Mouse (Mus musculus): Measurements from ENCODE around the gene Gm20388. TPM values are rescaled to one million over a fixed set of nuclear protein-coding genes. Genes with fewer than 3 reads are reported as not detected.
A peak's percentile ranks its signal among the peaks of the same experiment; 100 is the strongest.
"Not testable (repeated sequence)": the region's sequence is repeated elsewhere in the genome, so short reads cannot be mapped to it uniquely, and the experiment has no call there.

Gene Gm20388
- polyA plus RNA-seq, 1 experiment from 2014 or later = not detected

DNA sequence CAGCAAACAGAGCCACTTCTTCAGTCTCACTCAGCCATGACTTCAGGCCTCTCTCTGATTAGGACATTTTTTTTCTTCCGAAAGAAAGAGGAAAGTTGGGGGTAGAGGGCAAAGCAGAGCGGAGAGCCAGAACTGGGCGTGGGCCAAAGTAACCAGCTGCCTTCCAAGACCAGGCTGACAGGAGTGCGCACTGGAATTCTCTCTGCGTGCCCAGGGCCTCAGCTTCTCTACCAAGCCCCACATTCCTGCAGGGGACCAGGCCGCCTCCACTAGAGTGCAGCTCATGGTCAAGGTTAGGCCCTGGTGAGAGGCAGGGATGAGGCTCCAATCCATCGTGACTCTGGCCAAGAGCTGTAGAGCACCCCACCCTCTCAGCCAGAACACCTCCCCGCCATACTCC, 1520.9 kb downstream of the Gm20388 start:
- Histone ChIP-seq H3K4me3 (ENCODE audit: low read depth, low read length) (no peak overlapping the region), H3K27me3 (ENCODE audit: control insufficient read depth, insufficient read depth, low read length) (peaks cover 4% of the 10 kb centered on the region; the same call in 1 of the 2 replicates), H3K4me1 (ENCODE audit: control insufficient read depth, insufficient read depth, low read length) (peaks cover 3% of the 10 kb centered on the region; the same call in 1 of the 2 replicates), H3K4me2 (no peak overlapping the region), H3K9me3 (ENCODE audit: control insufficient read depth, low read length) (no peaks in the 10 kb centered on the region), H3K36me3 (ENCODE audit: control insufficient read depth, insufficient read depth, low read length) (no peaks in the 10 kb centered on the region), H3K9ac (ENCODE audit: low read length) (no peak overlapping the region), H3K27ac (ENCODE audit: low read depth, low read length) (no peak overlapping the region)
- no peak for DNase-seq (ENCODE audit: low spot score, missing footprints)
- no peak for ATAC-seq (ENCODE audit: low FRiP score)
- 82% methylated on average over 8 of the region's 8 CpGs for WGBS

DNA sequence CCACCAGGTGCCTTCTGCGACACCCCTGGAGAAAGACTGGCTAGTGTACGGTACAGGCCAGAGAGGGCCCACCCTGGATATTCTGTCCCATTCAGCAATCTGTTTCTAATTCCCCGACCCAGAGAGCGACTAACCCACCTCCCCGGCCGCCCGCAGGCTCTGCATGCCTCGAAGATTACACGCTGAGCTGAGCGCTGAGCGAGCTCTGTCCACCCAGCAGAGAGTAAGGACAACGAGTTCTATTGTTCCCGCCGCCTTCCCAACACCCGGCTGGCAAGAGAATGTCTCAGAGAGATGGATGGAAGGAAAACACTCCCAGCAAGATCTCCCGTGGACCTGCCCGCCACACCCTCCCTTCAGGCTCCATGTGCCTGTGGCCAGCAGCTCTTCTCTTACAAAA, 1522.8 kb downstream of the Gm20388 start:
- Histone ChIP-seq H3K36me3 (ENCODE audit: control insufficient read depth, insufficient read depth, low read length) (no peaks in the 10 kb centered on the region), H3K9ac (ENCODE audit: low read length) (no peak overlapping the region), H3K4me2 (no peak overlapping the region), H3K4me1 (ENCODE audit: control insufficient read depth, insufficient read depth, low read length) (peaks cover 3% of the 10 kb centered on the region; the same call in 1 of the 2 replicates), H3K27ac (ENCODE audit: low read depth, low read length) (no peak overlapping the region), H3K9me3 (ENCODE audit: control insufficient read depth, low read length) (no peaks in the 10 kb centered on the region), H3K4me3 (ENCODE audit: low read depth, low read length) (no peak overlapping the region), H3K27me3 (ENCODE audit: control insufficient read depth, insufficient read depth, low read length) (peaks cover 4% of the 10 kb centered on the region; the same call in 1 of the 2 replicates)
- no peak for DNase-seq (ENCODE audit: low spot score, missing footprints)
- no peak for ATAC-seq (ENCODE audit: low FRiP score)
- 10% methylated on average over 17 of the region's 17 CpGs for WGBS

DNA sequence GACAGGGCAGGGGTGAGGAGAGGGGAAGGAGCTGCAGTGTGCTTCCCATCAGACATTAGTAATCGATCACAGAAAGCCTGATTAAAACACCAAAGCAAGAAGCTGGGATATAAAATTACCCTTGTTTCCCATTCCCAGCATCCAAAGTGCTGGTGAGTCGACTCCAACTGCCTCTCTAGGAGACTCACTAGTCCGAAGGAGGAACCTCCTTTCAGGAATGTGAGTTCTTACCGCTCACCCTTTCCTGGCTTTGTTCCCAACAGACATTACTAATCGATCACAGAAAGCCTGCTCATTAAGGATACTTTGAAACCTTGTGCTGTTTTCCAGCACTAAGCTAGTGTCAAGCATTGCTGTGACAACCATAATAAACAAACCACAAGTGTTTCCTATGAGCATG, 1526.0 kb downstream of the Gm20388 start:
- Histone ChIP-seq H3K9ac (ENCODE audit: low read length) (no peak overlapping the region), H3K4me2 (no peak overlapping the region; the same call in 1 of the 2 replicates), H3K4me1 (ENCODE audit: control insufficient read depth, insufficient read depth, low read length) (peaks cover 3% of the 10 kb centered on the region; the same call in 1 of the 2 replicates), H3K27me3 (ENCODE audit: control insufficient read depth, insufficient read depth, low read length) (peaks cover 4% of the 10 kb centered on the region; the same call in 1 of the 2 replicates), H3K9me3 (ENCODE audit: control insufficient read depth, low read length) (no peaks in the 10 kb centered on the region), H3K27ac (ENCODE audit: low read depth, low read length) (no peak overlapping the region), H3K4me3 (ENCODE audit: low read depth, low read length) (no peak overlapping the region), H3K36me3 (ENCODE audit: control insufficient read depth, insufficient read depth, low read length) (no peaks in the 10 kb centered on the region)
- no peak for ATAC-seq (ENCODE audit: low FRiP score)
- peak; percentile 88 for DNase-seq (ENCODE audit: low spot score, missing footprints)
- WGBS = 64% methylated on average over 5 of the region's 5 CpGs

DNA sequence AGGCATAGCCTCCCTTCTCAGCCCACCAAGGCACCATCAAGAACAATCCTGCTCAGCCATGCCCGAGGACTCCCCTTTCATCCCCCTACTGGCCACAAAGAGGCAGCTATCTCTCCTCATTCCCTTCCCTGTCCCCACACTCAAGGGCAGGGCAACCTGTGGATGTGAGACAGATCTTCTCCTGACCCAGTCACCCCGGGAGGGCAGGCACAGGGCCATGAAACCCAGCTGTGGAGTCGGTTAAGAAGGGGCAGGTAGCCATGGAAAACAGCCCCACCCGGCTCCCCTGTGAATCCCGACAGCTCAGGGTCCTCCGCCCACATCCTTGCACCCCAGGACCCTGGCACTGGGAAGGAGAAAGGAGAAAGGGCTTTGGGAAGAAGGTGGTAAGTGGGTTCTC, 1526.9 kb downstream of the Gm20388 start:
- no peak overlapping the region for H3K9ac ChIP-seq (ENCODE audit: low read length)
- H3K36me3 ChIP-seq (ENCODE audit: control insufficient read depth, insufficient read depth, low read length) = no peaks in the 10 kb centered on the region
- peaks cover 3% of the 10 kb centered on the region; the same call in 1 of the 2 replicates for H3K4me1 ChIP-seq (ENCODE audit: control insufficient read depth, insufficient read depth, low read length)
- no peak for ATAC-seq (ENCODE audit: low FRiP score)
- no peak overlapping the region for H3K4me2 ChIP-seq
- DNase-seq (ENCODE audit: low spot score, missing footprints) = peak; percentile 57
- no peak overlapping the region for H3K27ac ChIP-seq (ENCODE audit: low read depth, low read length)
- 68% methylated on average over 6 of the region's 6 CpGs for WGBS
- no peaks in the 10 kb centered on the region for H3K9me3 ChIP-seq (ENCODE audit: control insufficient read depth, low read length)
- H3K4me3 ChIP-seq (ENCODE audit: low read depth, low read length) = no peak overlapping the region
- peaks cover 4% of the 10 kb centered on the region; the same call in 1 of the 2 replicates for H3K27me3 ChIP-seq (ENCODE audit: control insufficient read depth, insufficient read depth, low read length)

DNA sequence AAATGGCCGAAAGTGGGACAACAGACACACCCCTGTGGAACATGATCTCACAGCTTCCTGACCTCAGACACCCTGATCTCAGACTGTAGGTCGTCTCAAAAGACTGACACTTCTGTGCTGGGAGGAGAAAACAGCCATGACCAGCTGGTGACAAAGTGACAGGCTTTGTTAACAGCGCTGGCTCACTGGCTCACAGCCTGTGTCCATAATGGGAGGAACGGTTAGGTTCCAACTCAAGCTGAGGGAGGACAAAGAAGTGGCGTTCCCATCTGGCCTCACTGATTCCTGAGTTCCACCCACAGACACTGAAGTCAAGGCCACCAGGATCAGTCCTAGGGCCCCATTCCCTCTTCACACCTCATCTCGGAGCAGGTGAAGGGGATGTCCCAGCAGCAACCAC, 1527.5 kb downstream of the Gm20388 start:
- H3K4me1 ChIP-seq (ENCODE audit: control insufficient read depth, insufficient read depth, low read length) = peaks cover 3% of the 10 kb centered on the region; the same call in 1 of the 2 replicates
- 41% methylated on average over 6 of the region's 6 CpGs for WGBS
- no peak for DNase-seq (ENCODE audit: low spot score, missing footprints)

DNA sequence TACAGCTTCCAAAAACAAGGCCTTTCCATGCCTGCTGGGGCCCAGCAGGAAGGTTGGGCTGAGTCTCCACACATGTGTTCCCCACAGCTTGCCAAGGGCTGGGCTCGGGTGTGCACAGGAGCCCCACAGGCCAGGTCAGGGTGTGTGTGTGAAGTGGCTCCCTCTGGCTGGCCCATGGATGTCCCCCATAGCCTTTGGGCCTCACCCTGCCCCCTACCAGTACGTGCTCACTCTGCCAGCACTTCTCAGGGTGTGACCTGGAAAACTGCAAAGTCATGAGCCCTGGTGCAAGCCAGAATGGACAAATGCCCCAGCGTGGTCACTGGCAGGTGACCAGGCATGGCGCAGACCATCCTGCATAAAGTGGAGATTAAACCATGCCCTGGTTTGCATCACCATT, 1528.7 kb downstream of the Gm20388 start:
- no peak overlapping the region for H3K9ac ChIP-seq (ENCODE audit: low read length)
- no peak overlapping the region for H3K4me2 ChIP-seq
- no peaks in the 10 kb centered on the region for H3K9me3 ChIP-seq (ENCODE audit: control insufficient read depth, low read length)
- no peaks in the 10 kb centered on the region for H3K36me3 ChIP-seq (ENCODE audit: control insufficient read depth, insufficient read depth, low read length)
- no peak for ATAC-seq (ENCODE audit: low FRiP score)
- H3K4me3 ChIP-seq (ENCODE audit: low read depth, low read length) = no peak overlapping the region
- no peak for DNase-seq (ENCODE audit: low spot score, missing footprints)
- no peaks in the 10 kb centered on the region for H3K4me1 ChIP-seq (ENCODE audit: control insufficient read depth, insufficient read depth, low read length)
- WGBS = 78% methylated on average over 4 of the region's 4 CpGs
- no peaks in the 10 kb centered on the region for H3K27me3 ChIP-seq (ENCODE audit: control insufficient read depth, insufficient read depth, low read length)
- no peak overlapping the region for H3K27ac ChIP-seq (ENCODE audit: low read depth, low read length)

More for the DNA sequence above, 1527.5 kb downstream of the Gm20388 start:
- ATAC-seq (ENCODE audit: low FRiP score) = no peak
- no peak overlapping the region for H3K9ac ChIP-seq (ENCODE audit: low read length)
- H3K27ac ChIP-seq (ENCODE audit: low read depth, low read length) = no peak overlapping the region
- H3K9me3 ChIP-seq (ENCODE audit: control insufficient read depth, low read length) = no peaks in the 10 kb centered on the region
- no peak overlapping the region for H3K4me2 ChIP-seq
- no peak overlapping the region for H3K4me3 ChIP-seq (ENCODE audit: low read depth, low read length)
- H3K27me3 ChIP-seq (ENCODE audit: control insufficient read depth, insufficient read depth, low read length) = no peaks in the 10 kb centered on the region
- H3K36me3 ChIP-seq (ENCODE audit: control insufficient read depth, insufficient read depth, low read length) = no peaks in the 10 kb centered on the region

DNA sequence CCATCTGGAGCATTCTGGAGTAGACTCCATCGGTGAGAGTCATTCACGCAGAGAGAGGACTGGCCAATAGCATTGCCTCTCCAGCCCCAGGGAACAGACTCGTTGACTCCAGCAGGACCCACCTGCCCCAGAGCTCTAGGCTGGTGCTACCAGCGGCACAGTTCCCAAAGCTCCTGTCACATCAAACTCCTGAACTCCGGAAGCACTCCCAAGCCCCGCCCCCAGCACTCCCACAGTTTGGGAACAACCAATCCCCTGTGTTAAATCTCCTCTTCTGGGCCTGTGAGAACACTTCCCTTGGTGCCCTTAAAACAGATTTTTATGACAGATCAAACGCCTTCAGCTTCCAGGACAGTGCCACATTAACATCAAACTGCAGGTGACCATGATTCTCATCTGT, 1532.7 kb downstream of the Gm20388 start:
- no peaks in the 10 kb centered on the region for H3K27me3 ChIP-seq (ENCODE audit: control insufficient read depth, insufficient read depth, low read length)
- WGBS = 67% methylated on average over 7 of the region's 7 CpGs
- H3K27ac ChIP-seq (ENCODE audit: low read depth, low read length) = no peak overlapping the region
- no peaks in the 10 kb centered on the region for H3K9me3 ChIP-seq (ENCODE audit: control insufficient read depth, low read length)
- no peaks in the 10 kb centered on the region for H3K36me3 ChIP-seq (ENCODE audit: control insufficient read depth, insufficient read depth, low read length)
- ATAC-seq (ENCODE audit: low FRiP score) (no peak), DNase-seq (ENCODE audit: low spot score, missing footprints) (no peak)
- no peak overlapping the region for H3K9ac ChIP-seq (ENCODE audit: low read length)
- no peak overlapping the region for H3K4me3 ChIP-seq (ENCODE audit: low read depth, low read length)
- no peaks in the 10 kb centered on the region for H3K4me1 ChIP-seq (ENCODE audit: control insufficient read depth, insufficient read depth, low read length)
- H3K4me2 ChIP-seq = no peak overlapping the region

DNA sequence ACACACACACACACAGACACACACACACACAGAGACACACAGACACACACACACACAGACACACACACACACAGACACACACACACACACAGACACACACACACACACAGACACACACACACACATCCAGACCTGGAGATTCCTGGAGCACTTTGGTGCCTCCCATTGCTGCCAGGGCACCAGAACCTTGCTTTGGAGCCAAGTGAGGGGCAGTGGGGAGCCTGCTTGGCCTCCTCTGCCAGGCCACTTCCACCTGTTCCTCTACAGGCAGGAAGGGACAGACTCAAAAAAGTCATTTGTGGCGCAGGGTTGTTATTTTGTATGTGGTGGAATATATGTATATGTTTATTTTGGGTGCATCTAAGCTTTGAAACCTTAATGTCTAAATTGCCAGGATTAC, 1533.9 kb downstream of the Gm20388 start:
- not testable (repeated sequence) for ATAC-seq (ENCODE audit: low FRiP score); H3K4me3 ChIP-seq (ENCODE audit: low read depth, low read length); DNase-seq (ENCODE audit: low spot score, missing footprints); H3K9me3 ChIP-seq (ENCODE audit: control insufficient read depth, low read length); H3K27ac ChIP-seq (ENCODE audit: low read depth, low read length); H3K4me2 ChIP-seq; H3K36me3 ChIP-seq (ENCODE audit: control insufficient read depth, insufficient read depth, low read length); H3K27me3 ChIP-seq (ENCODE audit: control insufficient read depth, insufficient read depth, low read length); H3K9ac ChIP-seq (ENCODE audit: low read length); H3K4me1 ChIP-seq (ENCODE audit: control insufficient read depth, insufficient read depth, low read length)
- WGBS = 94% methylated on average over 1 of the region's 1 CpGs

DNA sequence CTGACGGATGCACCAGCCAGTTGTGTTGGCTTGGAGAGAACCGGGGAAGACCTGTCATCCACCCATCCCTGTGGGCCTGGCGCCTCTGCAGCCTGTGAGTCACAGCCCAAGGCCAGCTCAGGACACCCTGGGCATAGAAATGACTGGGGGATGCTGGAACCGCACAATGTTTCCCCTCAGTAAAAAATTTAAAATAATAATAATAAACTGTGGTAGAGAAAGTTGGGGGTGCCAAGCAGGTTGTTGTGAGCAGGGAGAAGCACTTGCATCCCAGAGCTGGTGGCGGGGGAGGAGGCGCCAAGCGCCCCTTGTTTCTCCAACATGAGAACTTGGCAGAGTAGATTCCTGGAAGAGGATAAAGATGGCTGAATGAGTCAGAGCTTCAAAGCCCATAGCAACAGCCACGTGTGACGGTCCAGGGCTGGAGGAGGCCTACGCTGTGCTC, 1534.4 kb downstream of the Gm20388 start:
- Histone ChIP-seq H3K9me3 (ENCODE audit: control insufficient read depth, low read length) (no peaks in the 10 kb centered on the region), H3K4me3 (ENCODE audit: low read depth, low read length) (no peak overlapping the region), H3K27ac (ENCODE audit: low read depth, low read length) (no peak overlapping the region), H3K36me3 (ENCODE audit: control insufficient read depth, insufficient read depth, low read length) (no peaks in the 10 kb centered on the region), H3K9ac (ENCODE audit: low read length) (no peak overlapping the region), H3K27me3 (ENCODE audit: control insufficient read depth, insufficient read depth, low read length) (no peaks in the 10 kb centered on the region), H3K4me2 (no peak overlapping the region), H3K4me1 (ENCODE audit: control insufficient read depth, insufficient read depth, low read length) (no peaks in the 10 kb centered on the region)
- WGBS = 91% methylated on average over 10 of the region's 10 CpGs
- DNase-seq (ENCODE audit: low spot score, missing footprints) = no peak
- ATAC-seq (ENCODE audit: low FRiP score) = no peak

Data from midbrain, embryonic 11.5 days (tissue).